Mouse (Mus musculus) G1E (cell line): ENCODE measurements around the gene Bace2.

Experiments
- CTCF ChIP-seq: IDR thresholded peaks from 2 replicates; pipeline ENCODE4 v1.5.1; 2012; ENCODE audit warnings: low read depth, low read length, inconsistent platforms, mixed read lengths
- TAL1 ChIP-seq: conservative IDR thresholded peaks from 2 replicates; pipeline ENCODE4 v1.6.1; 2012; ENCODE audit warnings: low read depth, low read length, inconsistent platforms, mixed read lengths

- TF ChIP-seq CTCF, result no peak
- no peak for TF ChIP-seq TAL1
These were observed 763 bp downstream of the Bace2 start for GRCm38 (mm10) chr16:97357188-97357821.
